In the genomic region with DNA sequence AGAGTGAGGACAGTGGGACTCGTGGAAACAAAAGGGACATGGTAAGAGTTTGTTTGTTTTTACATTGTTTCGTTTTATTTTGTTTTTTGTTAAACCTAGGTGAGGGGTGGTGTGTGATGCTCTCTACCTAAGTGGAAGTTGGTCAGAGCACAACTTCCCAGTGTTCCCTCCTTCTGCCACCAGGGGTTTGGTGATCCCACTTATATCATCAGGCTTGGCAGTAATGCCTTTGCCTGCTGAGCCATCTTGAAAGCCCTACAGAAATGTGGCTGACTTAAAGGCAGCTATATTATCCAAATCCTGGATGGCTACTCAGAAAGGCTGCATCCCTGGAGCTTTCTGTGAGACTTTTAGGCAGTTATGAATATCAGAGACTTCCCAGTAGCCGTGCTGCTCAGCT, we compare ENCODE assay signal across 21 mouse cellular contexts. TPM values are rescaled to one million over a fixed set of nuclear protein-coding genes. Genes with fewer than 3 reads are reported as not detected.
A peak's percentile ranks its signal among the peaks of the same experiment; 100 is the strongest.
DNase-seq lines count a peak whose midpoint lies in the region; TF ChIP-seq lines count a peak whose summit lies in the region.
"Had no signal": no experiment of that assay in that cellular context is flagged by ENCODE, and none has a peak within 500 bp of the region (broad histone marks: within the 10 kb centered on the region; RNA-seq: fewer than 3 reads in every experiment).

No protein-coding gene starts in this region.

- no peak overlapping the region for H3K9ac ChIP-seq in MEL (ENCODE audit: control insufficient read depth, low read depth, low read length, poor library complexity, severe bottlenecking)
- H3K9ac ChIP-seq: embryonic facial prominence, embryonic 12.5 days; forebrain, embryonic 12.5 days; heart, embryonic 15.5 days; hindbrain, embryonic 14.5 days; intestine, embryonic 15.5 days had no signal

- TF ChIP-seq CTCF in layer of hippocampus, adult 2 months (conservative IDR thresholded peaks at IDR 0.05) = peak; percentile 22; the same call in 1 of the 2 replicates
- peak in 2 of 3 experiments; percentile 1 to 11; a peak in 1 of 6 replicates for TF ChIP-seq CTCF in MEL (IDR thresholded peaks at IDR 0.05 in 2 of 3, conservative IDR thresholded peaks at IDR 0.05 in 1 of 3; ENCODE audit: control insufficient read depth in 1 of 3, insufficient read depth in 1 of 3, low read depth in 2 of 3, low read length in 3 of 3, poor library complexity in 1 of 3, severe bottlenecking in 1 of 3)
- peak; percentile 14; the same call in 1 of the 2 replicates for TF ChIP-seq CTCF in brain, embryonic 14.5 days (IDR thresholded peaks at IDR 0.05; ENCODE audit: borderline replicate concordance, extremely low read depth, insufficient read depth, insufficient read length)

- H3K36me3 ChIP-seq in MEL (ENCODE audit: control insufficient read depth in 1 of 2, insufficient read depth in 2 of 2, low read length in 2 of 2) = no peaks in the 10 kb centered on the region
- H3K36me3 ChIP-seq: embryonic facial prominence, embryonic 12.5 days; forebrain, embryonic 12.5 days; G1E; heart, embryonic 15.5 days; intestine, embryonic 15.5 days had no signal

- no peak for TF ChIP-seq RAD21 in MEL (IDR thresholded peaks at IDR 0.05; ENCODE audit: low read depth, low read length)

- H3K4me3 ChIP-seq in layer of hippocampus, adult 2 months = no peak overlapping the region
- H3K4me3 ChIP-seq in MEL (ENCODE audit: control insufficient read depth in 1 of 2, insufficient read depth in 1 of 2, low read depth in 2 of 2, low read length in 2 of 2) = no peak overlapping the region
- H3K4me3 ChIP-seq: embryonic facial prominence, embryonic 12.5 days; forebrain, embryonic 12.5 days; heart, adult 2 months; heart, embryonic 15.5 days; intestine, embryonic 15.5 days had no signal

- no peak overlapping the region for H3K27ac ChIP-seq in layer of hippocampus, adult 2 months
- no peak overlapping the region for H3K27ac ChIP-seq in MEL (ENCODE audit: control insufficient read depth, low read depth, low read length)
- H3K27ac ChIP-seq: embryonic facial prominence, embryonic 12.5 days; forebrain, embryonic 12.5 days; heart, adult 2 months; heart, embryonic 15.5 days; hindbrain, embryonic 14.5 days; intestine, embryonic 15.5 days had no signal

- H3K27me3 ChIP-seq in MEL (ENCODE audit: control insufficient read depth in 1 of 2, insufficient read depth in 2 of 2, low read length in 2 of 2) = peaks cover 3 to 9% of the 10 kb centered on the region in 2 experiments; a peak in 3 of 4 replicates
- H3K27me3 ChIP-seq: embryonic facial prominence, embryonic 12.5 days; forebrain, embryonic 12.5 days; heart, embryonic 15.5 days; intestine, embryonic 15.5 days had no signal

- no peaks in the 10 kb centered on the region for H3K9me3 ChIP-seq in MEL (replicated peaks; ENCODE audit: insufficient read depth, low read length)
- H3K9me3 ChIP-seq: embryonic facial prominence, embryonic 12.5 days; forebrain, embryonic 12.5 days; G1E; heart, embryonic 15.5 days; intestine, embryonic 15.5 days had no signal

- H3K4me1 ChIP-seq in MEL (ENCODE audit: control insufficient read depth in 1 of 2, insufficient read depth in 2 of 2, low read length in 2 of 2) = no peaks in the 10 kb centered on the region
- H3K4me1 ChIP-seq: embryonic facial prominence, embryonic 12.5 days; forebrain, embryonic 12.5 days; heart, embryonic 15.5 days; intestine, embryonic 15.5 days had no signal

- no peak for TF ChIP-seq EP300 in MEL (IDR thresholded peaks at IDR 0.05; ENCODE audit: low read depth in 1 of 2, low read length in 2 of 2)

- TF ChIP-seq POLR2A in MEL (IDR thresholded peaks at IDR 0.05; ENCODE audit: control insufficient read depth in 1 of 2, insufficient read depth in 1 of 2, low read depth in 1 of 2, low read length in 2 of 2, poor library complexity in 1 of 2) = no peak
- TF ChIP-seq POLR2A in brain, embryonic 14.5 days (IDR thresholded peaks at IDR 0.05; ENCODE audit: borderline replicate concordance, extremely low read depth, insufficient read depth, insufficient read length, poor library complexity, severe bottlenecking) = no peak

- H3K79me2 ChIP-seq in MEL (ENCODE audit: control insufficient read depth, insufficient read depth, low read length, poor library complexity) = no peaks in the 10 kb centered on the region

- DNase-seq in layer of hippocampus, adult 2 months (ENCODE audit: low spot score in 2 of 2) = no peak
- DNase-seq in layer of hippocampus, adult 9-11 months = no peak
- DNase-seq in ES-CJ7 (ENCODE audit: low read depth, low spot score) (peak; percentile 59), MEL (ENCODE audit: low read depth, low spot score) (no peak)
- DNase-seq in brain, embryonic 14.5 days (ENCODE audit: low read depth) = no peak
- DNase-seq in kidney, adult 9 months = no peak
- no peak for DNase-seq in cerebellum, adult 9-11 months
- DNase-seq: adrenal gland, adult 8-10 months; adrenal gland, postnatal 36 days; cerebellum, adult 11 months; cerebellum, adult 8-10 months; cerebellum, postnatal 25 days; gastrocnemius, postnatal 10 days; heart, adult 2 months; heart, postnatal 14 days had no signal

TF ChIP-seq in MEL, 35 proteins besides CTCF, POLR2A, EP300 and RAD21:
- TF ChIP-seq GATA1 (IDR thresholded peaks at IDR 0.05; ENCODE audit: low read depth, low read length) (no peak), HCFC1 (IDR thresholded peaks at IDR 0.05; ENCODE audit: low read depth, low read length) (no peak), SIN3A (IDR thresholded peaks at IDR 0.05; ENCODE audit: low read length) (no peak), ZC3H11A (IDR thresholded peaks at IDR 0.05; ENCODE audit: low read depth, low read length) (no peak), MAZ (IDR thresholded peaks at IDR 0.05; ENCODE audit: low read depth, low read length) (no peak), JUND (IDR thresholded peaks at IDR 0.05; ENCODE audit: low read depth, low read length) (no peak), TCF12 (IDR thresholded peaks at IDR 0.05; ENCODE audit: low read depth, low read length) (no peak), ZMIZ1 (IDR thresholded peaks at IDR 0.05; ENCODE audit: low read depth, low read length) (no peak), USF1 (IDR thresholded peaks at IDR 0.05; ENCODE audit: low read depth, low read length) (no peak), ELF1 (IDR thresholded peaks at IDR 0.05; ENCODE audit: low read depth, low read length) (no peak), POLR2AphosphoS2 (IDR thresholded peaks at IDR 0.05; ENCODE audit: low read length) (no peak), E2F4 (IDR thresholded peaks at IDR 0.05; ENCODE audit: borderline replicate concordance, low read depth, low read length) (no peak), MAFK (IDR thresholded peaks at IDR 0.05; ENCODE audit: borderline replicate concordance, low read depth, low read length) (no peak), MYB (IDR thresholded peaks at IDR 0.05; ENCODE audit: low read depth, low read length) (no peak)

RNA-seq across cellular contexts. Expression of a gene that starts 36.7 kb away (rescaled TPM):
- 1 to 10 TPM in 1 of 2 experiments, under 1 TPM in 1; 0.98 to 1.2 TPM for total RNA-seq in layer of hippocampus, adult 2 months (2021)
- 0.62 and 0.75 TPM in 2 replicates for total RNA-seq in MEL (2012; rRNA removed)
- polyA plus RNA-seq in MEL (2012; ENCODE audit: insufficient read depth in 1 of 2, insufficient read length in 2 of 2, low read depth in 1 of 2, low replicate concordance in 2 of 2, missing spikeins in 1 of 2) = 1 to 10 TPM in 1 of 2 experiments, not detected in 1; 1.2 TPM
- polyA plus RNA-seq in brain, embryonic 14.5 days (2012; rRNA removed) = 1.0 and 2.1 TPM in 2 replicates

RNA-seq across cellular contexts. Expression of a gene that starts 44.6 kb away (rescaled TPM):
- total RNA-seq in layer of hippocampus, adult 2 months (2021) = 10 to 100 TPM; 86.5 to 91.0 TPM
- 28.9 and 33.3 TPM in 2 replicates for total RNA-seq in MEL (2012; rRNA removed)
- 10 to 100 TPM in 1 of 2 experiments, not detected in 1; 81.6 TPM for polyA plus RNA-seq in MEL (2012; ENCODE audit: insufficient read depth in 1 of 2, insufficient read length in 2 of 2, low read depth in 1 of 2, low replicate concordance in 2 of 2, missing spikeins in 1 of 2)
- polyA plus RNA-seq in brain, embryonic 14.5 days (2012; rRNA removed) = 176 and 234 TPM in 2 replicates
